Mouse (Mus musculus) R1 (cell line): ENCODE measurements around the gene Sesn1.
"Not testable (repeated sequence)": the region's sequence is repeated elsewhere in the genome, so short reads cannot be mapped to it uniquely, and the experiment has no call there.

Experiments used
- DNase-seq: peaks from one replicate; pipeline ENCODE4 v3.0.0-alpha.2; 2018; ENCODE audit warnings: low read depth, low spot score

Sesn1 gene

DNA sequence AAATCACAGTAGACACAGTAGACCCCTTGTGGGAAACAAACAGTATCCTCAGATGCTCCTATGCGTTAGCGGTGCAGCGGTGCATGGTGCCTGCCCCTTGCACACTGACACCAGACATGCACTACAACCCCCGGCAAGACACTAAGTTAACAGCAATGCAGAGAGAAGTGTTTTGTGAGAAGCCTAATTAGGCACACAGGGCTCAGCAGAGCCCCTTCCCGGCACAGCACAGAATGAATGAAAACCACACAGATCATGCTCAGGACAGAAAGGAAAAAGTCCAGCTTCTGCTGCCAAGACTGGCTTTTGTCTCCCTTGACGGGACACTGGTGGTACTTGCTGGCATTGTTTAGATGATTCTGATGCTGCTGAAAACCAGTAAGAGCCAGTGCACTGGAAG, 99.2 kb downstream of the Sesn1 start:
- no peak for DNase-seq

- no peak for DNase-seq
Observed at GRCm38 (mm10) chr10:41912290-41912994, 102.7 kb downstream of the Sesn1 start.

- peak; percentile 40 for DNase-seq
Observed at GRCm38 (mm10) chr10:41926726-41927125, 117.0 kb downstream of the Sesn1 start.

DNA sequence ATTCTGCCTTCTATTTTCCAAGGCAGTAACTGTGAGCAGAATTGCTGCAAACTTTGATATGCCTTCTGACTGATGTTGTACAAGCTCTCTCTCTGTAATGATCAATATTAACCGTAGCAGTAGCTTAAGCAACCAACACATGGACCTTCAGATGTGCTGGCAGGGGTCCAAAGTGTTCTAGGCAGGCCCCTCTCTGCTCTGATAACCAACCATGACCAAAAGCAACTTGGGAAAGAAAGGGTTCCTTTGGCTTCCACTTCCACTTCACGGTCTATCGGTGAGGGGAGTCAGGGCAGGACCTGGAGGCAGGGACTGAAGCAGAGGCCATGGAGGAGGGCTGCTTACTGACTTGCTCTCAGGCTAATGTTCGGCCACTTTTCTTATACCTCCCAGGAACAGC, 121.2 kb downstream of the Sesn1 start:
- no peak for DNase-seq

DNA sequence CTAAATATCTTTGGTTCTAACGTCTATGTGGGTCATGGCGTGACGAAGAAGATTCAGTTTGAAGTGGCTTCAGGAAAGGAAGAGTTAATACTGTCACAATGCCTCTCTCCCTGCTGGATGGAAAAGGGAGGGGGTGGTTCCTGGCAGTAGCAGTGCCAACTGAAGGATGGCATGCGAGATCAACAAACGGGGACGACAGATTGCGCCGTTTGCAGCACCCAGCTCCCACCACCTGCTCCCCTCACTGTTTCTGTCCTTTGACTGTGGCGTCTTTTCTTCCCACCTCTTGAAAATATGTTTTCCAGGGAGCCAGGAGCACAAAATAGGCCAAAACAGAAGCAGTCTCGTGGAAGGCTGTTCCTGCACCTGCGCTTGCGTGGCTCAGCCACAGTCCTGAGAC, 122.2 kb downstream of the Sesn1 start:
- no peak for DNase-seq

DNA sequence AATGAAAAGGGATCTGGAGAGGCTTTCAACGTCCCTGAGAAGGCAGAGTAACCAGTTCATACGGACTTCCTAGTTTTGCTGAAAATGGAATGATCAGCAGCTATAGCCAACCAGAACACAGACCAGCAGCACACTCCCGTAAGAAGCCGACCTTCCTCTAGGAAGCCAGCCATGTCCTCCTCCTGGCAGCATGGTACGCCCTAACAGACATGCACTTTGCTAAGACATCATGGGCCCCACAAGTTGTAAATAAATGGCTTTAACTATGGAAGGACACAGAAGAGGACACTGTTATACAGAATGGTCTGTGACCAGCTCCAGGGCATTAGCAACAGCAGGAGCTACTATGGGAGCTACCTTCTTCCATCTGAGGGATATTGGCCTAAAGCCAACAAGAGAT, 123.2 kb downstream of the Sesn1 start:
- no peak for DNase-seq

DNA sequence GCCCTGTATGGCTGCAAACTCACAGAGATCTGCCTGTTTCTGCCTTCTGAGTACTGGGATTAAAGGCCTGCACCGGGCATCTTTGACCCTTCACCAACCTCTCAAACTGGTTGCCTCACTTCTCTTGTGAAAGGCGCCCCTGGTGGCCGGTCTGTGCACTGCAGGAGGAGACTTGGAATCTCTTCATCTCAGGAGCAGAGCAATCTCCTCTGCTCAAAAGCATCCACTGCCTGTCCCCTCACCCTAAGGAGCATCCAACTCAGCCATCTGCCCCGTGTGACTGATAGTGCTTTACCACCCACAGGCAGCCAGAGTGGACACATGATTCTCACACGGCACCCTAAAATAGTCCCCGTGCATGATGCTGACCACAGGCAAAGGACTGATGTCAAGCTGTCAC, 123.8 kb downstream of the Sesn1 start:
- DNase-seq = peak; percentile 76

- peak; percentile 67 for DNase-seq
Observed at GRCm38 (mm10) chr10:41934633-41935475, 125.1 kb downstream of the Sesn1 start.

- DNase-seq = no peak
Observed at GRCm38 (mm10) chr10:41935476-41935829, 125.7 kb downstream of the Sesn1 start.

DNA sequence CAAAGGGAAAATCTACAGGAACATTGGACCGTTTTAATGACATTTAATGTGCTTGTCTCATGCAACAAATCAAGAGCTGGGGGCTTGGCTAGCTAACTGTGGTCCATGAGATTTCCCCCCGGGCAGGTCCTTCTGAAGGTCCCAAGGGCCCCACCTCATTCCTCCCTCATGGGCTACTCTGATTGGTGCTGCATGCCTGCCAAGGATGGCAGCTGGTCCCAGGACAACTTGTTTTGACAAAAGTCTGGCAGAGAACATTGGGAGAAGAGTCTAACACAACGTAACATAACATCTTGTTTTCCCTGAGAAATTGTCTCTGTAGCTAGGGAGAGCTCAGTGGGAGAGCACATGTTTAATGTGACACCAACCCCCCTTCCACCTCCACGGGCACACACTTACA, 126.4 kb downstream of the Sesn1 start:
- DNase-seq = no peak

DNA sequence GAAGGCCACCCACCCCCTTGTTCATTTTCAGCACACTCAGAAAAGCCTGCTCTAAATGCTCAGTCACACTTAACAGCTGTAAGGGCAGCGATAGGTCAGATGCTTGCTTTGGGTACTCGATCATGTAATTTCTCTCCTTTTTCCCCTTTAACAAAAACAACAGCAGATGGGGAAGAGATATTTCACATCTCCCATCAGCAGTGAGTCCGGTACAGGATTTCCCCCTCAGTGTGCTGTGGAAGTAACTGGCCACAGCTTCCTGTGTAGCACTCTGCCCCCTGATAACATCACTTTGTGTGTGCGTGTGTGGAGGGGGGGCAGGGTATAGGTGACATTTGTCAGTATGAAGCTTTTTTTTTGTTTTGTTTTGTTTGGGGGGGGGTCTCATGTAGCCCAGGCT, 127.4 kb downstream of the Sesn1 start:
- DNase-seq = no peak

DNA sequence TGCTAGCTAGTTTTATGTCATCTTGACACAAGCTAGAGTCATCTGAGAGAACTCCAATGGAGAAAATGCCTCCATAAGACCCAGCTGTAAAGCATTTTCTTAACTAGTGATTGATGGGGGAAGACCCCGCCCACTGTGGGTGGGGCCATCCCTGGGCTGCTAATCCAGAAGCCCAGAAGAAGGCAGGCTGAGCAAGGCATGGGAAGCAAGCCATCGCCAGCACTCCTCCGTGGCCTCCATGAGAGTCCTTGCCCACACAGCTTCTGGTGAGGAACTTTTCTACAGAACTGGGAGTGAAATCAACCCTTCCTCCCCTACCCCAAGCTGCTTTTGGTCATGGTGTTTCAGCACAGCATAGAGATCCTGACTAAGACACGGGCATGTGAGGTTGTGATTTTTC, 129.4 kb downstream of the Sesn1 start:
- peak; percentile 42 for DNase-seq

GRCm38 (mm10) chr10:41952354-41952753, 142.6 kb downstream of the Sesn1 start:
- not testable (repeated sequence) for DNase-seq

DNA sequence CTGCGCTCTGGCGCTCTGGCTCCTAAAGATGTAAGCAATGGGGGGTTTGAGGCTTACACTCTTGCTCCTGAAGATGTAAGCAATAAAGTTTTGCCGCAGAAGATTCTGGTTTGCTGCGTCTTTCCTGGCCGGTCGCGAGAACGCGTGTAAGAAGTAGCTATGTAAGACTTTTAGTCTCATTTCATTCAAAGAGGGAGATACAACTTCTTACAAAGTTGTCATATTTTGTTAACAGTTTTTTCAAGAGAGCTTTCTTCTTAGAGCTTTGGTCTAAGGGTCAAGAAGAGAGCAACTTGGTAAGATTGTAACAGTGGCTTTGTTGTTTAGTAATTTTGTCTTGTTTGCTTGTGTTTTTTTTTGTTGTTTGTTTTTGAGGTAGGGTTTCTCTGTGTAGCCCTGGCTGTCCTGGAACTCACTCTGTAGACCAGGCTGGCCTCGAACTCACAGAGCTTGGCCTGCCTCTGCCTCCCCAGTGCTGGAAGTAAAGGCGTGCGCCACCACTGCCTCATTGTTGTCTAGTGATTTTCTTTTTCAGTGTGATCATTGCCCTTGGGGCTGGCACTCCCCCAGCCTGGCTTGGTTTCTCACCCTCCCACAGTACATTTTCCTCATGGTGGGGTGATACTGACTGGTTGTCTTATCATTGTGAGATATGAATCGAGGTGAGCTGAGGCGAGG, 143.3 kb downstream of the Sesn1 start:
- no peak for DNase-seq

DNA sequence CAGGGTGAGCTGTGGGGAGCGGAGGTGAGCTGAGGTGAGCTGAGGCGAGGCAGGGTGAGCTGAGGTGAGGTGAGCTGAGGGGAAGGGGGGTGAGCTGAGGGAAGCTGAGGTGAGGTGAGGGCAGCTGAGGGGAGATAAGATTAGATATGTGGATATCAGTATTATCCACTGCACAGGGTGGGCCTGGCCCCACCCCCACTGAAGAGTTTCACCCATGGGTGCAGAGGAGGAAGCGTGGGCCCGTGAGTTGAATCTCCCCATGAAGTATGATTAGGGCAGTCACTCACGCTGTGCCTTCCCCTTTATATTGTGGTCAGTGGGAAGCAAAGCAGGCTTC, 143.8 kb downstream of the Sesn1 start:
- DNase-seq = no peak

DNA sequence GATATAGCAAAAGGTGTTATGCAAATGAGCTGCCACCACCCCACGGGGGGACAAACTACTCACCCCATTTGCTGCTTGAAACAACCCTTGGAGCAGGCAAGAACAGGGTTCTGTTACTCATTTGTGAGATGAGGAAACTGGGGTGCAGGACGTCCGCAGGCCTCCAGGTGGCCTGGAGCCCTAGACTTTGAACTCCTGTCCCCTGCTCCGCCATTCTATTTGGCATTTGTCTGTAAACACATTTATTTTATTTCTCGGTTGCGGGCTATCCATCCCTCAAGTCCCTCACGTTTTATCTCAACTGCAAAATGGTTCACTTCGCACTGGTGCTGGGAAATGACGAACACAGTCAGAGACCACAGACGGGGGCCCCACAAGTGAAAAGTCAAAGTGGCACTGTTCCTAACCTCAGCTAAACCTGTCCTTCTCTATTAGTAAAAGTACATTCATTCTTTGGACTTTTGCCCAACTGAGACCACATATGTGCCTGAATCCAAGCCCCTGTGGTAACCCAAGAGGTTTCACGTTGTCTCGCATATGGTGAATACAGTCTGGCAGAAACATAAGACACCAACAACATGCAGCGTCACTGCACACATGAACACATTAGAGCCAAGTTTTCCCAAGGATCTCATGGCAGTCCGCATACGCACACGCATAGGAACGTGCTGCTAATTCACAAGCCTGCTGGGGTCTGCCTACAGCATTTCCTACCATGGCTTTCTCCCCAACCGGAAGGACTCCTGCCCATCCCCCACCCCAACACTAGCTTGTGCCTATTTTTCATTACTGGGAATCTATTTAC, 147.9 kb downstream of the Sesn1 start:
- DNase-seq = peak; percentile 26
